Mouse (Mus musculus) yolk sac, embryonic 10.5 days (tissue): ENCODE data around the gene Mettl27.
A peak's percentile ranks its signal among the peaks of the same experiment; 100 is the strongest.
"Not testable (repeated sequence)": the region's sequence is repeated elsewhere in the genome, so short reads cannot be mapped to it uniquely, and the experiment has no call there.

Experiments used
- DNase-seq: peaks from one replicate; pipeline ENCODE4 v3.0.0-alpha.2; 2017; ENCODE audit warnings: low spot score

Gene Mettl27

DNA sequence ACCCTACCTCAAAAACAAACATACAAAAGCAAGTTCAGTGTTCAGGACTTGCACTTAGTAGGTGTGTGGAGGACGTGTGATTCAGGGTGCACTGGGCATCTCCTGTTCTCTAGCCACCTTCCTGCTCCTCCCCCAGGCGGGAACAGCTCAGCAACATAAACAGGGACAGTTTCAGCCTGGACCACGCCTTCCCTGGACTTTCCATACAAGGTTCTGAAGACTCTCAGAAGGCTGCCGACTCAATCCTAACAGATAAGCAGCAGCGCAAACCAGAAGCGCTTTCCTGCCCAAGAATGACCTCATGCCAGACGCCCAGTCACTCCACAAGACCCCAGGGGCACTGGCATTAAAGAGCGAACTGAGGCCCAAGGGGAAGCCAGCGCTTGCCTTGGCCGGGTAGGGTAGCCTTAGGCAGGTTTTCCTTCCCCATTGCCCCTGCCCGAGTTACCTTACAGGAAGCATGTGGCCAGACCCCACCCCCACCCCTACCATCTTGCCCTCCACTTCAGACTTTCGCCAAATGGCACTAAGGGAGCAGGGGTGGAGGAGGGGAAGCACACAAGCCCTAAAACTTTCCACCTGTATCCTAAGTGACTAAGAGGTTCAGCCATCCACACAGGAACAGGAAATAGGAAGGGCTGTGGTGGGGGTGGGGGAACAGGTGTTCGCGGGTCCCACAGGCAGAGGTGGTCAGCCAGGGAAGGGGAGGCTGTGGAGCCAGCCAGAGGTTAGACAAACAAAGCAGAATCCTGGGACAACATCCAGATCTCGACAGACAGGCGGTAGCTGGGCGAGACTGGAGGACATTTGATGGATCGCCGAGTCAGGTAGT is 19.1 kb downstream of the Mettl27 start:
- DNase-seq, result peak; percentile 55

DNA sequence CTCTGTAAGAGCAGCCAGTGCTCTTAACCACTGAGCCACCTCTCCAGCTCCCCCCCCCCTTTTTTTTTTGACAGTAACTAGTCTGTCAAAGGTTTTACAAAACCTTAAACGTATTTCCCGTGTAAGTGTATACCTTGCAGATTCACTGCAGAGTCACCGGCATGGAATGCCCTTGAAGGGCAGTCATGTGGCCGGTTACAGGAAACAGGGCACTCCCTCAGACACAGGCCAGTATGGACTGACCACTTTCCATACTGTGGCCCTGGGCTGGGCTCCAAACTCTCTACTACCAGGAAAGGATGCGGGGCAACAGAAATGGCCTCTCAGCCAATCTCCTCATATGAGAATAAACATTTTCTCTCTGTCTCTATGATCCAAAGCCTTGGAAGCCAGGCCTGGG is 23.3 kb downstream of the Mettl27 start:
- DNase-seq, result no peak

DNA sequence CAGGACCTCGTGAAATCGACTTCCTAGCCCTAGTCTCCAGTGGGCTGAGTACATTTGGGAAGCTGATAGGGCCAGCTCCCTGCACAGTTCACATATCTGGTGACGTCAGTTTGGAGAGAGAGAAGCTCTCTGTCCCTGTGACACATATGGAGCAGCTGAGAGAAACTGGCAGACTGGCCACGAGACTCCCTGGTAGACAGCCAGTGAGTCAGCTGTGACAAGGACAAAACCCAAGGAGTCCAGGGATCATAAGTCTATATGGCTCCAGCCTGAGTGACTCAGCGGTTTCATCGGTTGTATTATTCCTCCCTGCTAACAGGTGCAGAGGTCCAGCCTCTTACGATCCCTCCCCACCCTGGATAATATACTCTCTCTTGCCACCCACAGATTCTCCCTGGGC is 26.9 kb downstream of the Mettl27 start:
- DNase-seq, result no peak

DNA sequence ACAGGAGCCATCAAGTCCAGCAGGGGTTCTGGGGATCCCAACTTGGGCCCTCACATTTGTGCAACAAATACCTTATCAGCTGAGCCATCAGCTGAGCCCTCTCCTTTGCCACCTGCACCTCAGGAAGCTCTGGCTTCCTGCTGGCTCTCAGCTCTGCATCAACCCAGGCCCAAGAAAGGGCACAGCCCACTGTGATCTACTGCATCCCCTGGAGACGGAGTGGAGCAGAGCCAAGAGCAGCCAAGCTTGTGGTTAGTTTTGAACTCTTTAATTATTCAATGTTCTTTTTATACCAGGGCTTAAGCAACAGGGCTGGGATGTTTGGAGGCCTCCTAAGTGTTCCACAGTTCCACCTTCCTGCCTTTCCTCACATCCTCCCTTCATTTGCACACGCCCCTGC is 28.3 kb downstream of the Mettl27 start:
- DNase-seq, result no peak

DNA sequence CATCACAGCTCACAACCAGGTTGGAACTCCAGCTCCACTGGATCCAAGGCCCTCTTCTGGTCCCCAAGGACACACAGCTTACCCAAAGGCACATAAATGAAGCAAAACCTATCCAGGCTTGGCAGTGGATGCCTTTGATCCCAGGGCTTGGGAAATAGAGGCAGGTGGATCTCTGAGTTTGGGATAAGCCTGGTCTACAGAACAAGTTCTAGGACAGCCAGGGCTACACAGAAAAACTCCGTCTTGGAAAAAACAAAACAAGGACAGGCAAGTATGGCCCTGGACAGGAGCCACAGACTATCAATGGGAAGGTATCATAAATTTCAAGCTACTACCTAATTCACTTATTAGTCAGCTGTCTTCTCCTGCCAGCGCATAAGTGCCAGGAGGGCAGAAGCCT is 29.4 kb downstream of the Mettl27 start:
- DNase-seq, result no peak

DNA sequence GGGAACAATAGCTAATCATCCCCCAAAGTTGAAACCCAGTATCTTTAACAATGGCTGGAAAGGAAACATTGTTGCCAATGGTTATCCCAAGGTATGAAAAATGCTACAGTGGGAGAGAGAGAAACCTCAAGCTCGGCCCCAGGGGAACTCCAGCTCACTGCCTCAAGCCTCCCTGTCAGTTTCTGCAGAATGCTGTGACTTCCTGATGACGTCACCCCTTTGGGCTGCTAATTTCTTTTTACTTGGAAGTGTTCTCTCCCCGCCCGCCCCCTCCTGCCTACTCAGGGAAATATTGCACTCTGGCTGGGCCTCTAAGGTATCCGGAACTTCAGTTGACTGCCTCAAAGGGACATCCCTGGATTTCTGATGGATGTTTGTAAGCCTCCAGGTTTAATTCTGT is 31.4 kb downstream of the Mettl27 start:
- no peak for DNase-seq

DNA sequence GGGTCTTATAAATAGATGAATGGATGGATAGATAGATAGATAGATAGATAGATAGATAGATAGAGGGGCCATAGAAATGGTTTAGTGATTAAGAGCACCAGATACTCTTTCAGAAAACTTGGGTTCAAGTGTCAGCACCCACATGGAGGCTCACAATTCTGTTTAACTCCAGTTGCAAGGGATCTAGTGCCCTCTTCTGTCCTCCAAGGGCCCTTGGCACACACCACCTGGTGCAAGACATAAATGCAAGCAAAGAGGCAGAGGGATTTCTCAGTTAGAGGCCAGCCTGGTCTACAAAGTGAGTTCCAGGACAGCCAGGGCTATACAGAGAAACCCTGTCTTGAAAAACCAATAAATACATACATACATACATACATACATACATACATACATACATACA is 32.5 kb downstream of the Mettl27 start:
- DNase-seq, result not testable (repeated sequence)

DNA sequence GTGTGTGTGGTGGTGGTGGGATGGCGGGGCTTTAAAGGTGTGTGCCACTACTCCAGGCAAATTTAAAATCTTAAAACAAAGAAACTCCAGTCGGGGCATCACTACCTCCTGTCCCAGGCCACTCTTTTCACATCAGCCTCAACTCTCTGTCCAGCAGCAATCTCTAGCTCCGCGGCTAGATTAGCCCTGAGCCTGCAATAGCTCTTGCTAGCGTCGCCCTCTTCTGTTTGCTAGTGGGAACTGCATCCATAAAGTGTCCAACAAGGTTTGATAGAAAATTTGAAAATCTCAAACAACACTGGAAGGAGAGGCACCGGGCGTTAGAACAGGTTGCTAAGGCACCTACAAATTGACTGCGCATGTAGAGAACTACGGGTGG is 33.3 kb downstream of the Mettl27 start:
- peak; percentile 68 for DNase-seq

DNA sequence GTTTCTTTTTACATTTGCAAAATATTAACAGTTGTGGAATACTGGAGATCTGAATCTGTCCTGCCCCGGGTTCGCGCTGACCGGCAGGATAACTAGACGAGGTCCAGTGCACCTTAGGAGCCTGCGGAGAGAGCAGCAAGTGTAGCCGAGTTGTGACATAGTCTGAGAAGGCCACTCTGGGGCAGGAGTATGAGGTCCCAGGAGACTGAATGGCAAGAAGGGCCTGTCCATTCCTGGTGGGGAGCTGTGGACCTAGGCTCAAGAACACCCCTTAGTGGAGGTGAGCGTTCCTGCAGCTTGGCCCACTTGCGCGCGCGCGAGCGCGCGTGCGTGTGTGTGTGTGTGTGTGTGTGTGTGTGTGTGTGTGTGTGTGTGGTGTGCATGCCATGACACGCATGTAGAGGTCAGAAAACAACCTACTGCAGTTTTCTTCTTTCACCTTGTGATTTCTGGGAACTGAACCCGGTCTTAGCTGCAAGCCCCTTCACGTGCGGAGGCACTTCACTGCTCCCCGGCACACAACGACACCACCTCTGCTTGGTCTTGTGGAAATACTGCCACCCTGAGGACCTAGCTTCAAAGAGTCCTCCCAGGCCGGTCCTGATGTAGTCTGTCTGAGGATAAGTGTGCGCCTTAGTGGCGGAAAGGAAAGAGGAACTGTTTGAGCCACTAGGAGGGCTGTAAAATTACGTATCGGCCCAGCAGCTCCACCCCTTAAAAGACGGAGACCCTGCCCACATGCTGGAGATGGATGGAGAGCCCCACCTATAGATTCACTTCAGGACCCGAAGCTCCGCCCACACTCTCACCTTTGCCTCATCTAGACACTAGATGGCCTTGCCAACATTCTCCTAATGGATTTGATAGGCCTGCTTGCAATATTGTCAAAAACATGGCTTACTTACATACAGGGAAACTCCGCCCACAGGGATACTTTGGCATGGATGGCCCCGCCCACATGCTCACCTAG is 34.0 kb downstream of the Mettl27 start:
- DNase-seq, result peak; percentile 89

DNA sequence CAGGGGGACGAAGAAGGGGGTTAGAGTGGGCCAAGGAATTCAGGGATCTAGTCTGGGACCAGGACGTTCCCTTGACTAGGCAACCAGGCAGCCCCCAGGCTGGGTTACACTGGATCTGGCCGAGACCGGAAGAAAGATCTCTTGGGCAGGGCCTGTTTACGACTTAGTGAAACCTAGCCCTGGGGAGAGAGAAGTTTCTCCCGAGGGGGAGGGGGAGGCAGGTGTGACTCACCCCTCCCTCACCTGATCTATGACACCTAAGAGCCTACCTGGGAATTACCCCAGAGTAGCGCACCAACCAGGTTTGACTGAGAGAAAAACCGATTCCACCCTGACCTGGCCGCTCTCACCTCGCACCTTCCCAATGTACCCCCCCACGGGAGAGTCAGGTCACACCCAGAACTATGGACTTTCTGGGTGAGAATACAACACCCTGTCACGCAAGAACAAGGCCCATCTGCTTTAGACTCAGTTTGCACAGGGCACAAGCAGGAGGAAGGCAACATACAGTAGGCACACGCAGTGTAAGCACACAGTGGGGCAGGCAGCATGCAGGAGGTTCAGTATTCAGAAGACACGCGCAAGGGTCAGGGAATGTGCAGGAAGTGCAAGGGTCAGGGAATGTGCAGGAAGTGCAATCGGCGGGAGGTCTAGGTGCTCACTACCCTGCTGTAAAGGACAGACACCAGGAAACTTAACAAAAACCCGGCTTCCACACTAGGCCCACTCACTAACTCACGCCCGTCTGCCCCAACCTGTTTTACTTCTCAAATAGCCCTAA is 35.2 kb downstream of the Mettl27 start:
- peak; percentile 69 for DNase-seq

DNA sequence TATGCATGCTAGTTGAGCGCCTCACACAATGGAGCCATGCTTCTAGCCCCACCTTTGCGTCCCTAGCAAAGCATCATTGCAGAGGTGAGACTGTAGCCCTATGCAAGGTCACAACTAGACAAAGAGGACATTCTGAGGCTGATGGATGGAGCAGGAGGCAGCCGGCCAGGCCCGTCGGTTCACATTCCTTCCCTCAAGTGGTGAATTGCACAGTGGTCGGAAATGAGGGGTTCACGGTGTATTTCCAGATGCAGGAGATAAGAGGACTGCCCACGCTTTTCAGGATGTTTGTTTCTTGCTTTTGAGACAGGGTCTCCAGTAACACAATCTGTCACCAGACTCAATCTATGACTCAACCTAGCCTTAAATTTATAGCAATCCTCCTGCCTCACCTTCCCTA is 38.5 kb downstream of the Mettl27 start:
- no peak for DNase-seq

DNA sequence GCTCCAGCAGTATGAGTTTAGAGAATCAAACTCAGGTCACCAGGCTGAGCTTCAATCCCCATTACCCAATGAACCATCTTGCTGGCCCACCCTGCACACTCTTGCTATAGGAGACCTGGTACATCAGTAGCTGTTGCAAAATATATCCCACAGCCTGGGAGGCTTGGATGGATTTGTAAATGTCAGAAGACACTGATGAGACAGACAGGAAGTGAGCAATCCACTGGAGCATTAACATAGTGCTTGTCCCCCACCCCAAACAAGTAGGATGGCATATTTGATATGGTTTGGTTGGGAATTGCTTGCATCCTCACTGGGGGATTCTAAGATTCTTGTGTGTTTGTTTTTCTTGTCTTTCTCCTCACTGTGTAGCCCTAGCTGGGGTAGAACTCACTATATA is 40.9 kb downstream of the Mettl27 start:
- DNase-seq, result no peak

DNA sequence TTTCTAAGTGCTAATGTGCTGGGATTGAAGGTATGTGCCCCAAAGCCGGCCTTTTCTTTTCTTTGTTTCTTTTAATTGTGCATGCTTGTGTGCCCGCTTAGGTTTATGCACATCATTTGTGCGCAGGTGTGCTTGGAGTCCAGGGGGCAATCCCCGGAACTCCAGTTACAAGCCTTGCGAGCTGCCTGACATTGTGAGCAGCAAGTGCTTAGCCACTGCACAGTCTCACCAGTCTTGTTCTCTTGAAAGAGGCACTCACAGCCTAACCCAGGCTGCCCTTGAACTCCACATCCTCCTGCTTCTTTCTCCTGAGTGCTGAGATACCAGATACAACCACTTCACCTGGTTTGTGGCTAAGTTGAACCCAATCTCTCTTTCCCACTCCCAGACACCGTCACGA is 41.4 kb downstream of the Mettl27 start:
- no peak for DNase-seq

DNA sequence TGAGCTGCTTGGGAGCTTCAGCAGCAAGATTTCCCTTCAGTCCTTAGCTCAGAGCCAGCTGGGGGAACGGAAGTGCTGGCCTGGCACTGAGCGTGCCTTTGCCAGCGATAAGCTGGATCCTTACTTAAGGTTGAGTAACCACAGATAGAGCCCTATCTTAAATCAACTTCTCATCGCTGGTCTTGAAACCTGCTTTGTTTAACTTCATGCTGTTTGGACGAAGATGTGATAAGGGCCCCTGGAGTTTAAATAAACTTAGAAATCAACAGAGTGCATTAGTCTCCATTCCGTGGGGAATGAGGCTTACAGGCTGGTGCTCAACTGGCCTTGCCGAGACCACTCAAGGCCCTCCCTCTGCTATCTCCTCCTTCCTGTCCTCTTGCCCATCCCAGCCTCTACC is 42.1 kb downstream of the Mettl27 start:
- DNase-seq, result no peak

DNA sequence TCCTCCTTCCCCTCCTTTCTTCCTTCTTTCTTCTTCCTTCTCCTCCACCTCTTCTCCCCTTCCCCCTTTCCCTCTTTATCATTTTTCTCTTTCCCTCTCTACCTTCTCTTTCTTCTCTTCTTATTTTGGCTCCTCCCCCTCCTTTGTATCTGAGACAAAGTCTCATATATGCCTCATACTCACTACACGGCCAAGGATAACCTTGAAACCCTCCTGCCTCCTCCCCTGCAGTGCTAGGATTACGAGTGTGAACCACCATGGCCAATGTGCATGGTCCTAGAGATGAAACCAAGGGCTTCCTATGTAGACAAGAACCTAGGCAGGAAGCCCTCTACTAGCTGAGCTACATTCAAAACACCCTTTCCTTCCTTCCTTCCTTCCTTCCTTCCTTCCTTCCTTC is 42.8 kb downstream of the Mettl27 start:
- no peak for DNase-seq

DNA sequence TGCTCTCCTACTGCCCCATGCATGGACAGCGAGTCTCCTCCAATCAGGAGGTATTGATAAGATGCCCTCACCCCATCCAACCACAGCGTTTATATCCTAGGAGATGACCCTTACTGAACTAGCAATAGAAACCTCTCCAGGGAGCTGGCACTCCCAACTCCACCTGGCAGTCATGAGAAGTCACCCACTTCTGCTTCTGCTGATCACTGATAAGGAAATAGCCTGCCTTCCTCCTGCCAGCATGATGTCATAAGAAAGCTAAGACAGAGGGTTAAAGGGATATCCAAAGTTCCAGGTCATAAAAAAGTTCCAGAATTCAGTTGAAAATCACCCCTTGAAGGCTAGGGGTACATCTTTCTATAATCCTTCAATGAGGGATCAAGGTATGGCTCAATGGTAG is 44.0 kb downstream of the Mettl27 start:
- DNase-seq, result no peak

DNA sequence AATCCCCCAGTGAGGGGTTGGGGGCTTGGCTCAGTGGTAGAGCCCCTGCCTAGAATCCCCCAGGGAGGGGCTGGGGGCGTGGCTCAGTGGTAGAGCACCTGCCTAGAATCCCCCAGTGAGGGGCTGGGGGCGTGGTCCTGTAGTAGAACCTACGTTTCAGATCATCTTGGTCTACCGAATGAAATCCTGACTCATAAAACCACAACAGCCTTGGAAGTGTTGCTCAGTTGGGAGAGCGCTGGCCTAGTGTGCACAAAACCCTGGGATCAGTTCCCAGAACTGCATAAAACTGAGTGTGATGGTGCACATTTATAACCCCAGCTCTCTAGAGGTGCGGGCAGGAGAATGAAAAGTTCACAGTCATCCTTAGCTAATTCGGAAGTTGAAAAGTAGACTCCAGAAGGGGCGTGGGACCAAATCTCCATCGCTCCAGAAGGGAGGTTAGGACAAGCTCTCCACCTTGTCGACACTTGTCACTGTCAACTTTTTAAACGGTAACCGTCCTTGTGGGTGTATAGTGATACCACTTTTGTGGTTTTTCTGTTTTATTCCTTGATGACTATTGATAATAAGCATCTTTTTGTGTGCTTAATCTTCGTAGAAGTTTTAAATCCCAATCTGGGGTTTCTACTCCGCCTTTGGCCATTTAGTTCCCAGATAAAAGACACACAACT is 44.5 kb downstream of the Mettl27 start:
- DNase-seq, result no peak

DNA sequence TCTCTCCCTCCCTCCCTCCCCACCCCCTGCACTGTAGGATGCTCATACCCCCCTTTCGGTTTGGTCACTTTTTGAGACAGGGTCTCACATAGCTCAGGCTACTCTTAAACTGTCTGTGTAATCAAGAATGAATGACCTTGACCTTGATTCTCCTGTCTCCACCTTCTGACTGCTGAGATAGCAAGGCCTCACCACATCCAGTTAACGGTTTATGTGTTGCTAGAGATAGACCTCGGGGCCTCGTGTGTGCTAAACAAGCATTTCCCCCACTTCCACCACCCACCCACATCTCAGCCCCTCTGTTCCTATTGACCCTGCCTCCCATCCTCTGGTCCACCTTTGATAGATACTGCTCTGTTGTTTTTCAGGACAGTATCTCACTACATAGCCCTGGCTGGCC is 45.7 kb downstream of the Mettl27 start:
- DNase-seq, result no peak

DNA sequence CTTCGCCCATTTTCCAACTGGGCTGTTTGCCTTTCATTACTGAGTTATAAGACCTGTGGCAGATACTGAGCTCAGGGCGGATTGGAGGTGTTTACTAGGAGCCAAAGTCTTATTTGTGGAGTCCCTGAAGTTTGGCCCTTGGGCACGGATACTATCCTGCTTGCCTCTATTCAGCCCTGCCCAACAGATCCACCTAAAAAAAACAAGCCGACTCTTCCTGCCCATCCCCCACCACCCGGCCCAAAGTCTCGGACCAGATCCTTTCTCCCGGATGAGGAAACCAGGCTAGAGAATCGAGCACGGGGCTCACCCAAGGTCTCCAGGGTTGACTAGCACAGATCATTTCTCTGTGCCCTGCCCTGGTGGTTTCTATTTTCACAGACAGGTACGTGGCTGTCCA is 49.0 kb downstream of the Mettl27 start:
- peak; percentile 77 for DNase-seq

DNA sequence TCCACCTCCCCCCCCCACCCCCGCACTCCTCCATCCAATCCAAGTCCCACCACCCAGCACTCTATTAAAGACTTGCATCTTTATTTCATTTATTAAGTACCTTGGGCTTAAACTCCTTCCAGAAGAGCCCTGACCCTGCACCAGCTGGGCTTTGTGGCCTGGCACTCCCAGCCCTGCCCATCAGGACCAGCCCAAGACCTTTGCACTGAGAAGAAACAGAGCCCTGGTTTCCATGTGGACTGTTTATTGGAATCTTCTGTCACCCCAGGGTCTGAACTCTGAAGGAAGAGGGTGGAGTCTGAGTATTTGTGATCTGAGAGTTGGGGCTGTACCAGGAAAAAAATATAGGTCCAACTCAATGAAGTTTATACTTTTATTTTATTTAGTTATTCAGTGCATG is 50.9 kb downstream of the Mettl27 start:
- no peak for DNase-seq

DNA sequence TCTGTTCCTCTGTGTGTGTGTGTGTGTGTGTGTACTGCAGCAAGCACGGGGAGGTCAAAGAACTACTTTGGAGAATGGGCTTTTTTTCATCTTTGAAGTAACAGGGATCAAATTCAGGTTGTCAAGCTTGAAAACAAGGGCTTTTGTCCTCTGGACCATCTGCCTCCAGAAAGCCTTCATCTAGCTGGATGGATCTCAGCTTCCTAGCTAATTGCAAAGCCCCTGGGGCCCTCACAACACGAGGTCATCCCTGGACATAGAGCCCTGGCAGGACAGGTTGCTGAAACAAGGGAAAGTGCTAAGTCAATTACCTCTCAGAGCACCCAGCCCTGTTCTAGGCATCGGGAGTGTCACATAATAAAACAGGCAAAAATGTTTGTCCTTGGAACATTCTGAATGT is 51.6 kb downstream of the Mettl27 start:
- no peak for DNase-seq
